Mouse (Mus musculus) CH12.LX (cell line): ENCODE measurements at regions not wholly inside any gene's neighbourhood (a gene's known extent, or its start where the extent isn't known, plus 50 kb on each side); places are given as distances from the start of the nearest gene placed in this dataset.

Source experiments
- E2F4 ChIP-seq: IDR thresholded peaks from 2 replicates; pipeline ENCODE4 v1.6.1; 2011; ENCODE audit warnings: low read depth, low read length, improper control_type of control experiment; ENCODE audit not compliant: insufficient replicate concordance
- POLR2A ChIP-seq: IDR thresholded peaks from 2 replicates; pipeline ENCODE4 v1.6.1; 2011; ENCODE audit warnings: low read depth, mild to moderate bottlenecking, improper control_type of control experiment, low read length
- POLR2AphosphoS2 ChIP-seq: IDR thresholded peaks from 2 replicates; pipeline ENCODE4 v1.6.1; 2011; ENCODE audit warnings: low read depth, low read length, improper control_type of control experiment
- SIN3A ChIP-seq: IDR thresholded peaks from 2 replicates; pipeline ENCODE4 v1.6.1; 2012; ENCODE audit warnings: low read length, improper control_type of control experiment, inconsistent platforms
- TCF12 ChIP-seq: IDR thresholded peaks from 2 replicates; pipeline ENCODE4 v1.6.1; 2014; ENCODE audit warnings: low read depth, mild to moderate bottlenecking, inconsistent platforms, low read length, improper control_type of control experiment

- no peak for TF ChIP-seq SIN3A
- no peak for TF ChIP-seq POLR2A
- no peak for TF ChIP-seq POLR2AphosphoS2
- TF ChIP-seq TCF12, result no peak
- TF ChIP-seq E2F4, result no peak
These were observed 103.4 kb downstream of the Hsd17b3 start for GRCm38 (mm10) chr13:63985590-63985989.
